Mouse (Mus musculus) CH12.LX (cell line): Measurements from ENCODE around the gene Borcs7. TPM values are rescaled to one million over a fixed set of nuclear protein-coding genes. Genes with fewer than 3 reads are reported as not detected.

Source experiments
- DNase-seq: peaks from one replicate; pipeline ENCODE4 v3.0.0-alpha.2; 2013; ENCODE audit errors: extremely low read depth
- H3K27ac ChIP-seq: 2 replicates; pipeline ENCODE4 v1.5.1; 2012; ENCODE audit warnings: low read depth, mild to moderate bottlenecking, control low read depth, moderate library complexity; ENCODE audit not compliant: insufficient read depth
- H3K27me3 ChIP-seq: replicated peaks from 2 replicates; pipeline ENCODE3; 2012; ENCODE audit warnings: inconsistent platforms
- H3K36me3 ChIP-seq, 2 experiments: replicated peaks in 1 of 2; 2 replicates each; pipeline versions ENCODE3 to v1.6.1; 2012; ENCODE audit warnings: inconsistent platforms in 1 of 2, low read length in 1 of 2, mild to moderate bottlenecking in 1 of 2, mixed read lengths in 1 of 2, moderate library complexity in 1 of 2; ENCODE audit not compliant: control insufficient read depth in 1 of 2, insufficient read depth in 1 of 2
- H3K4me1 ChIP-seq, 2 experiments: 2 replicates each; pipeline ENCODE4 v1.6.1; 2012; ENCODE audit warnings: inconsistent platforms in 1 of 2, moderate library complexity in 1 of 2; ENCODE audit not compliant: insufficient read depth in 2 of 2, control insufficient read depth in 1 of 2
- H3K4me2 ChIP-seq: 2 replicates; pipeline ENCODE4 v1.6.1; 2012; ENCODE audit warnings: low read depth, mild to moderate bottlenecking, control low read depth; ENCODE audit not compliant: poor library complexity, insufficient read depth, severe bottlenecking
- H3K4me3 ChIP-seq, 3 experiments: fragments of 150-350 bp in 1 of 3; sonication (generic) in 1 of 3; replicated peaks in 1 of 3; 2 replicates each; pipeline versions ENCODE3 to v1.5.1; 2011 to 2012; ENCODE audit warnings: low read depth in 2 of 3, low read length in 2 of 3, mild to moderate bottlenecking in 2 of 3, moderate library complexity in 2 of 3, control low read depth in 1 of 3, improper control_type of control experiment in 1 of 3, inconsistent platforms in 1 of 3, mixed read lengths in 1 of 3; ENCODE audit not compliant: poor library complexity in 1 of 3
- H3K79me2 ChIP-seq: replicated peaks from 2 replicates; pipeline ENCODE4 v1.6.1; 2012; ENCODE audit warnings: mild to moderate bottlenecking, moderate library complexity; ENCODE audit not compliant: control insufficient read depth, poor library complexity, insufficient read depth, severe bottlenecking; ENCODE audit errors: extremely low read depth
- H3K9ac ChIP-seq: 2 replicates; pipeline ENCODE4 v1.6.1; 2012; ENCODE audit warnings: low read depth, mild to moderate bottlenecking, control low read depth, moderate library complexity; ENCODE audit not compliant: insufficient read depth
- H3K9me3 ChIP-seq: replicated peaks from 2 replicates; pipeline ENCODE3; 2012; ENCODE audit warnings: low read length, inconsistent platforms, mixed read lengths
- CHD1 ChIP-seq: IDR thresholded peaks from 2 replicates; pipeline ENCODE4 v1.6.1; 2012; ENCODE audit warnings: low read depth, low read length, improper control_type of control experiment, inconsistent platforms
- CTCF ChIP-seq, 2 experiments: IDR thresholded peaks in 1 of 2; conservative IDR thresholded peaks in 1 of 2; 2 replicates each; pipeline ENCODE4 v1.5.1; 2011 to 2012; ENCODE audit warnings: low read depth in 2 of 2, low read length in 2 of 2, improper control_type of control experiment in 1 of 2, inconsistent platforms in 1 of 2, mild to moderate bottlenecking in 1 of 2, moderate library complexity in 1 of 2
- ELF1 ChIP-seq: IDR thresholded peaks from 2 replicates; pipeline ENCODE4 v1.6.1; 2014; ENCODE audit warnings: low read depth, mild to moderate bottlenecking, inconsistent platforms, low read length, improper control_type of control experiment
- EP300 ChIP-seq: IDR thresholded peaks from 2 replicates; pipeline ENCODE4 v1.6.1; 2011; ENCODE audit warnings: low read length, improper control_type of control experiment
- ETS1 ChIP-seq: conservative IDR thresholded peaks from 2 replicates; pipeline ENCODE4 v1.6.1; 2012; ENCODE audit warnings: low read depth, mild to moderate bottlenecking, inconsistent platforms, low read length, improper control_type of control experiment, moderate library complexity
- GABPA ChIP-seq: IDR thresholded peaks from 2 replicates; pipeline ENCODE4 v1.6.1; 2012; ENCODE audit warnings: low read depth, low read length, improper control_type of control experiment, inconsistent platforms; ENCODE audit not compliant: insufficient replicate concordance
- HCFC1 ChIP-seq: IDR thresholded peaks from 2 replicates; pipeline ENCODE4 v1.6.1; 2012; ENCODE audit warnings: low read depth, mild to moderate bottlenecking, inconsistent platforms, low read length, improper control_type of control experiment
- IRF4 ChIP-seq: IDR thresholded peaks from 2 replicates; pipeline ENCODE4 v1.6.1; 2014; ENCODE audit warnings: low read depth, mild to moderate bottlenecking, inconsistent platforms, low read length, improper control_type of control experiment
- JUN ChIP-seq: IDR thresholded peaks from 2 replicates; pipeline ENCODE4 v1.6.1; 2011; ENCODE audit warnings: low read depth, mild to moderate bottlenecking, low read length, improper control_type of control experiment, moderate library complexity; ENCODE audit not compliant: insufficient read depth
- JUND ChIP-seq: conservative IDR thresholded peaks from 2 replicates; pipeline ENCODE4 v1.6.1; 2011; ENCODE audit warnings: low read depth, low read length, improper control_type of control experiment
- MAX ChIP-seq: IDR thresholded peaks from 2 replicates; pipeline ENCODE4 v1.6.1; 2011; ENCODE audit warnings: low read length, improper control_type of control experiment
- MEF2A ChIP-seq: IDR thresholded peaks from 2 replicates; pipeline ENCODE4 v1.6.1; 2014; ENCODE audit warnings: low read depth, mild to moderate bottlenecking, inconsistent platforms, low read length, improper control_type of control experiment, borderline replicate concordance
- MXI1 ChIP-seq: IDR thresholded peaks from 2 replicates; pipeline ENCODE4 v1.6.1; 2011; ENCODE audit warnings: mild to moderate bottlenecking, low read depth, low read length, improper control_type of control experiment
- MYC ChIP-seq: IDR thresholded peaks from 2 replicates; pipeline ENCODE4 v1.6.1; 2011; ENCODE audit warnings: low read depth, mild to moderate bottlenecking, improper control_type of control experiment, low read length
- NELFE ChIP-seq: IDR thresholded peaks from 2 replicates; pipeline ENCODE4 v1.6.1; 2011; ENCODE audit warnings: low read depth, low read length, improper control_type of control experiment
- POLR2A ChIP-seq: IDR thresholded peaks from 2 replicates; pipeline ENCODE4 v1.6.1; 2011; ENCODE audit warnings: low read depth, mild to moderate bottlenecking, improper control_type of control experiment, low read length
- RCOR1 ChIP-seq: conservative IDR thresholded peaks from 2 replicates; pipeline ENCODE4 v1.6.1; 2012; ENCODE audit warnings: low read depth, mild to moderate bottlenecking, inconsistent platforms, low read length, improper control_type of control experiment
- SIN3A ChIP-seq: IDR thresholded peaks from 2 replicates; pipeline ENCODE4 v1.6.1; 2012; ENCODE audit warnings: low read length, improper control_type of control experiment, inconsistent platforms
- SMC3 ChIP-seq: IDR thresholded peaks from 2 replicates; pipeline ENCODE4 v1.6.1; 2011; ENCODE audit warnings: low read depth, low read length, improper control_type of control experiment
- TBP ChIP-seq: conservative IDR thresholded peaks from 2 replicates; pipeline ENCODE4 v1.6.1; 2011; ENCODE audit warnings: low read depth, low read length, improper control_type of control experiment
- UBTF ChIP-seq: IDR thresholded peaks from 2 replicates; pipeline ENCODE4 v1.6.1; 2012; ENCODE audit warnings: low read depth, mild to moderate bottlenecking, inconsistent platforms, low read length, improper control_type of control experiment, moderate library complexity
- USF1 ChIP-seq: IDR thresholded peaks from 2 replicates; pipeline ENCODE4 v1.6.1; 2014; ENCODE audit warnings: low read depth, mild to moderate bottlenecking, inconsistent platforms, low read length, improper control_type of control experiment
- USF2 ChIP-seq: conservative IDR thresholded peaks from 2 replicates; pipeline ENCODE4 v1.6.1; 2011; ENCODE audit warnings: low read depth, low read length, improper control_type of control experiment
- ZC3H11A ChIP-seq: IDR thresholded peaks from 2 replicates; pipeline ENCODE4 v1.6.1; 2012; ENCODE audit warnings: low read depth, mild to moderate bottlenecking, inconsistent platforms, low read length, improper control_type of control experiment
- ZNF384 ChIP-seq: IDR thresholded peaks from 2 replicates; pipeline ENCODE4 v1.6.1; 2012; ENCODE audit warnings: low read depth, low read length, improper control_type of control experiment, inconsistent platforms
- dilution Hi-C: fragments of 300-500 bp; cut with MboI; formaldehyde crosslinking; loops from 2 replicates; pipeline ENCODE4 v1.14.3; 2020; ENCODE audit warnings: low sequenced_read_pairs; ENCODE audit not compliant: extremely low pct_unique_long_range_greater_than_20kb, extremely low pct_ligation_motif_present
- in situ Hi-C: fragments of 300-500 bp; cut with MboI; formaldehyde crosslinking; loops from 3 replicates; pipeline ENCODE4 v1.14.3; 2019; ENCODE audit warnings: low sequenced_read_pairs, low pct_ligation_motif_present, low pct_unique_long_range_greater_than_20kb, mixed read lengths
- polyA plus RNA-seq: library from polyadenylated mRNA; unstranded; fragments of >175 nt; gene quantifications from 2 replicates; pipeline ENCODE4 v1.2.1, GENCODE M21; 2012; ENCODE audit warnings: low read depth; ENCODE audit not compliant: insufficient read length
- total RNA-seq, 2 experiments: library from RNA; depleted of rRNA; stranded (reverse); fragments of 300-350 nt in 1 of 2; fragments of >200 nt in 1 of 2; gene quantifications; 2 replicates each; pipeline ENCODE4 v1.2.3; 2012 to 2014

Gene Borcs7
- total and polyA plus RNA-seq, 3 experiments, result 6.6 to 14.5 (median 7.6) TPM

DNA sequence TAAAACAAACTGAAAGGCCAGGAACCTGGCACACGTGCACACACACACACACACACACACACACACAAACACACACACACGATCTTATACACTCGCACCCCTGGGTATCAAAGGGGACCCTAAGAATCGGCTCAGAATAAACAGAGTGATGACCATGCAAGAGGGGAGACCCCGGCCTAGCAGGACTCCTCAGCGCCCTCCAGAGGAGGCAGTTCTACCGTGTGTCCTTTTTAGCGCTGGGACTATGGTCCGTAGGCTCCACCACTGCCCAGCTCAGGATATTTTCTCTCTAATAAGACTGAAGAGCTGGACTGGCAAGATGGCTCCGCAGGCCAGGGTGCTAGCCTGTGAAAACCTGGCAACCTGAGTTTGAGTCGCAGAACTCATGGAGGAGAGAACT, 34.7 kb downstream of the Borcs7 start:
- no peak for TF ChIP-seq ZC3H11A
- TF ChIP-seq HCFC1, result no peak
- no peak for TF ChIP-seq CTCF (conservative IDR thresholded peaks at IDR 0.05 in 1 of 2, IDR thresholded peaks at IDR 0.05 in 1 of 2; ENCODE audit: low read depth in 2 of 2, low read length in 2 of 2)
- TF ChIP-seq TBP, result no peak
- no peak for TF ChIP-seq NELFE
- TF ChIP-seq MAX, result no peak
- TF ChIP-seq ETS1, result no peak
- no peak for TF ChIP-seq MEF2A
- no peak for TF ChIP-seq EP300
- TF ChIP-seq UBTF, result no peak
- TF ChIP-seq IRF4, result no peak
- no peak for TF ChIP-seq SMC3
- TF ChIP-seq USF2, result no peak
- no peak for TF ChIP-seq CHD1
- H3K4me3 ChIP-seq, result no peak overlapping the region
- no peak overlapping the region for H3K4me2 ChIP-seq
- no peak for DNase-seq
- peaks cover 3% of the 10 kb centered on the region for H3K9me3 ChIP-seq
- H3K4me1 ChIP-seq, result no peaks in the 10 kb centered on the region
- in situ Hi-C loops, result no loop called here
- H3K9ac ChIP-seq, result no peak overlapping the region
- H3K27ac ChIP-seq, result no peak overlapping the region
- H3K79me2 ChIP-seq, result no peaks in the 10 kb centered on the region
- H3K27me3 ChIP-seq, result no peaks in the 10 kb centered on the region
- H3K36me3 ChIP-seq, result peaks cover 31 to 78% of the 10 kb centered on the region in 2 experiments
- dilution Hi-C loops, result no loop called here

DNA sequence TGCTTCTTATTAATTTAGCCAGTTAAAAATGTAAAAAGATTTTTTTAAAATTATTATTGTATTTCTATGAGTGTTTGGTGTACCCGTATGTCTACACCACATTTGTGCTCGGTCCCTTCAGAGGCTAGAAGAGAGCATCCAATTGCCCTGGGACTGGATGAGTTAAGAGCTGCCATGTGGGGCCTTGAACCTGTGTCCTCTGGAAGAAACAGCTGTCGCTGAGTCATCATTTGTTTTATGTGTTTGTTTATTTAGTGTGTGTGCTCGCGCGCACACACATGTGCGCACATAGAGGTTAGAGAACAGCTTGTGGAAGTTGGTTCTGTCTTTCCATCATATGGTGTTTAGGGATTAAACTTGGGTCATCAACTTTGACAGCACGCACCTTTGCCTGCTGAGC, 36.4 kb downstream of the Borcs7 start:
- DNase-seq, result no peak
- dilution Hi-C loops (no loop called here), in situ Hi-C loops (no loop called here)
- H3K79me2 ChIP-seq, result no peaks in the 10 kb centered on the region
- H3K9ac ChIP-seq, result no peak overlapping the region
- H3K4me2 ChIP-seq, result no peak overlapping the region
- H3K27me3 ChIP-seq, result no peaks in the 10 kb centered on the region
- TF ChIP-seq USF1 (no peak), JUN (no peak), ELF1 (no peak), JUND (no peak), MYC (no peak), RCOR1 (no peak), GABPA (no peak), USF2 (no peak), POLR2A (no peak), HCFC1 (no peak), MXI1 (no peak), SIN3A (no peak), ZNF384 (no peak), ZC3H11A (no peak)
- peaks cover 3% of the 10 kb centered on the region for H3K9me3 ChIP-seq
- H3K4me3 ChIP-seq, result no peak overlapping the region
- peaks cover 24 to 71% of the 10 kb centered on the region in 2 experiments for H3K36me3 ChIP-seq
- H3K4me1 ChIP-seq, result no peaks in the 10 kb centered on the region
- H3K27ac ChIP-seq, result no peak overlapping the region
